Mouse (Mus musculus): ENCODE measurements around the gene Kazn.

DNA sequence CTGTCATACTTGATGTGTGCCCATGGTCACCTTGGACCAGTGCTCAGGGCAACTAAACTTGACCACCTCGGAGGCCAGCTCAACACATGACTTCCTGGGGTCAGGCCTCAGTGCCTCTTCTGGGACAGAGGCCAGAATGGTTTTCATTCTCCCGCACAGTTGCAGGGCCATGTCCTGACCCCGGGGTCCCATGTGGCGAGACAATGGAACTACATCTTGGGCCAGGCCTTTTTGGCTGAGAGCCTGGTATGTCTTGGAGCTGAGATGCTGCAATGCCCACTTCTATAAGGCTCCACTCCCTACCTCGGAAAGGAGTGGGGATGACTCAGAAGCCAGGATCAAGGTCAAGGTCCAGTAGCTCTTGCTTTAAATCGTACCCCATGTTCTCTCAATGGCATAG is 42.6 kb downstream of the Kazn start:
- TF ChIP-seq CTCF (IDR thresholded peaks at IDR 0.05; ENCODE audit: low read depth) = peak; percentile 26
- TF ChIP-seq EP300 (IDR thresholded peaks at IDR 0.05; ENCODE audit: low read depth) = no peak

All from liver, postnatal 0 days (tissue).